Mouse (Mus musculus) kidney, embryonic 14.5 days (tissue): ENCODE measurements around the gene Bnip2. TPM values are rescaled to one million over a fixed set of nuclear protein-coding genes. Genes with fewer than 3 reads are reported as not detected.

Source experiments
- ATAC-seq: fragments of 200-750 bp; cut with Nextera tagmentation; 2 replicates; pipeline ENCODE4 v1.8.0; 2017; ENCODE audit warnings: moderate number of reproducible peaks, mild to moderate bottlenecking, moderate TSS enrichment, moderate library complexity; ENCODE audit not compliant: low FRiP score, low TSS enrichment
- H3K27ac ChIP-seq: fragments of 300-500 bp; sonication (generic); 2 replicates; pipeline ENCODE4 v1.5.1; 2014; ENCODE audit warnings: low read depth, mild to moderate bottlenecking, low read length, moderate library complexity, mixed read lengths
- H3K27me3 ChIP-seq: fragments of 300-500 bp; sonication (generic); 2 replicates; pipeline ENCODE4 v1.6.1; 2014; ENCODE audit warnings: mild to moderate bottlenecking, low read length; ENCODE audit not compliant: control insufficient read depth, insufficient read depth
- H3K36me3 ChIP-seq: fragments of 300-500 bp; sonication (generic); 2 replicates; pipeline ENCODE4 v1.6.1; 2014; ENCODE audit warnings: low read length, mixed read lengths; ENCODE audit not compliant: control insufficient read depth, insufficient read depth
- H3K4me1 ChIP-seq: fragments of 300-500 bp; sonication (generic); 2 replicates; pipeline ENCODE4 v1.6.1; 2014; ENCODE audit warnings: low read length, mixed read lengths; ENCODE audit not compliant: control insufficient read depth, insufficient read depth
- H3K4me2 ChIP-seq: fragments of 300-500 bp; sonication (generic); replicated peaks from 2 replicates; pipeline ENCODE4 v1.6.1; 2014; ENCODE audit warnings: low read depth, mild to moderate bottlenecking, low read length
- H3K4me3 ChIP-seq: fragments of 300-500 bp; sonication (generic); 2 replicates; pipeline ENCODE4 v1.5.1; 2014; ENCODE audit warnings: mild to moderate bottlenecking, low read length
- H3K9ac ChIP-seq: fragments of 300-500 bp; sonication (generic); 2 replicates; pipeline ENCODE4 v1.6.1; 2014; ENCODE audit warnings: low read depth, mild to moderate bottlenecking, low read length, moderate library complexity
- H3K9me3 ChIP-seq: fragments of 300-500 bp; sonication (generic); 2 replicates; pipeline ENCODE4 v1.6.1; 2016; ENCODE audit warnings: low read length; ENCODE audit not compliant: control insufficient read depth
- WGBS: fragments of 180-500 bp; shearing (Covaris S2); extraction: QIAGEN DNeasy Blood & Tissue Kit; methylation state at CpG from one replicate; pipeline ENCODE4 v1.1.7; 2014; 5-methylcytosine and 5-hydroxymethylcytosine counted together
- polyA plus RNA-seq: library from polyadenylated mRNA; unstranded; fragments of >200 nt; fragmentation: Nextera tagmentation; extraction: Ambion mirVana; gene quantifications from 2 replicates; pipeline ENCODE4 v1.2.1, GENCODE M21; 2014

Gene Bnip2
- polyA plus RNA-seq, 1 experiment from 2014 or later: 124 TPM

DNA sequence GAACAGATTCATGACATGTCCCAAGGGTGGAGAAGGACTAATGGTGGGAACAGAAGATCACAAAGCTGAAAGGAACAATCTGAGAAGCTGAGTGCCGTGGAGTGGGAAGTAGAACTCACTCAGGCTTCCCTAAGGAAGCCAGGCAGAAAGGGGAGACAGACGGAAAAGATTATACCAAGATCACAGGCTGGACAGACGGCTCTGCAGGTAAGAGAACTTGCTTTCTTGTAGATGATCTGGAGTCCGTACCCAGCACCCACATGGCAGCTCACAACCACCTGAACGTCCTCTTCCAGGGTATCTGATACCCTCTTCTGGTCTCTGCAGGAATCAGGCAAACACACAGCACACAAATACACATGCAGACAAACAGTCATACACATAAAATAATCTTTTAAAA lies 2.7 kb upstream of the Bnip2 start:
- ATAC-seq: no peak
- Histone ChIP-seq H3K4me2 (no peak overlapping the region), H3K36me3 (0 out of 2 replicates have a peak, but pooled peaks cover 5% of the 10 kb centered on the region), H3K9ac (no peak overlapping the region), H3K4me1 (peaks cover 6% of the 10 kb centered on the region; the same call in 1 of the 2 replicates), H3K27me3 (no peaks in the 10 kb centered on the region), H3K4me3 (no peak overlapping the region), H3K9me3 (no peaks in the 10 kb centered on the region), H3K27ac (no peak overlapping the region)
- WGBS: 86% methylated on average over 5 of the region's 5 CpGs

DNA sequence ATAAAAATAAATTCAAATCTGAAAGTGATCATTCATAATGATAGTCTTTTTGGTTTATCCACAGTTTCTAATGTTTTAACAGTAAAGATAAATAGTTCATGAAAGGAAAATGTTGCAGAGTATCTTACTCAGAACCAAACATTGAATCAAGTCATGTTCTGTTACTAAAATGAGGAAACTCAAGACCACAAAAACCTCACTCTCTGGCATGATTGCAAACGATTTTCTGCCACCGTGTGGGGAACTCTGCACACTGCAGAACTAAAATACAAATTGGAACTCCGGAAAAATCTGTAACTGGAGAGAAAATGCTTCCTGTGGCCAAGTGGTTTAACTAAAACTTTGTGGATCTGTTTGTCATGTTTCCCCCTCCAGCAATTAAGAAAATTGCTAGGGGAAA lies 1.7 kb upstream of the Bnip2 start:
- Histone ChIP-seq H3K9ac (no peak overlapping the region), H3K36me3 (peaks cover 11% of the 10 kb centered on the region; the same call in 1 of the 2 replicates), H3K9me3 (no peaks in the 10 kb centered on the region), H3K4me1 (peaks cover 13% of the 10 kb centered on the region), H3K4me3 (no peak overlapping the region), H3K4me2 (no peak overlapping the region), H3K27ac (no peak overlapping the region), H3K27me3 (no peaks in the 10 kb centered on the region)
- ATAC-seq: no peak
- under 1% methylated on average over 3 of the region's 3 CpGs for WGBS

GRCm38 (mm10) chr9:69988706-69989302 lies 462 bp upstream of the Bnip2 start:
- Histone ChIP-seq H3K4me2 (peak overlapping the region; percentile 56), H3K27ac (no peak overlapping the region; the same call in 1 of the 2 replicates), H3K9ac (peak overlapping the region; percentile 97; the same call in 1 of the 2 replicates), H3K27me3 (no peaks in the 10 kb centered on the region), H3K4me3 (peak overlapping the region; percentile 95), H3K4me1 (peaks cover 13% of the 10 kb centered on the region), H3K9me3 (no peaks in the 10 kb centered on the region), H3K36me3 (peaks cover 11% of the 10 kb centered on the region; the same call in 1 of the 2 replicates)
- WGBS: 39% methylated on average over 16 of the region's 16 CpGs
- 0 out of 2 replicates have a peak, but pooled peaks have one; percentile 10 for ATAC-seq

DNA sequence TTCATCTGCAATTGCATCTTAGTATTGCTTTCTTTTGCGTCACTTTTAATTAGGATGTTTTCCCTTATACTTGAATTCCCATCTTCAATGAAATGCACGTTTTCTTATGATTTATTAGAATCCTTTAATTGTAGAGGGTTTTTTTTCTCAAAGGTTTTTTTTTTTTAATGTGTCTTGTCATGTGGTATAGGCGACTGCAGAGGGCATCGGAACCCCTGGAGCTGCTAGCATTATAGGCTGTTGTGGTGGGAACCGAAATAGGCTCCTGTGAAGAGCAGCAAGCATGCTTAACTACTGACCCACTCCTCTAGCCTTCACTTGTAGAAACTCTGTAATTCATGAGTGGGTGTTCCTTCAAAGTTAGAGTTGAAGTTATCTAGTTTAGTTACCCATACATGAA lies 1.1 kb downstream of the Bnip2 start:
- 15% methylated on average over 5 of the region's 5 CpGs for whole genome bisulfite sequencing
- H3K9me3 ChIP-seq: no peaks in the 10 kb centered on the region
- no peak for ATAC-seq

GRCm38 (mm10) chr9:69992841-69993277 lies 3.6 kb downstream of the Bnip2 start:
- Histone ChIP-seq H3K27ac (no peak overlapping the region), H3K4me3 (no peak overlapping the region), H3K9ac (no peak overlapping the region), H3K4me2 (no peak overlapping the region), H3K9me3 (no peaks in the 10 kb centered on the region), H3K36me3 (peaks cover 40% of the 10 kb centered on the region), H3K27me3 (no peaks in the 10 kb centered on the region), H3K4me1 (peaks cover 13% of the 10 kb centered on the region)
- no peak for ATAC-seq
- WGBS: 71% methylated on average over 5 of the region's 5 CpGs

More for the DNA sequence above, 1.1 kb downstream of the Bnip2 start:
- peaks cover 19% of the 10 kb centered on the region for H3K36me3 ChIP-seq
- H3K4me1 ChIP-seq: peaks cover 13% of the 10 kb centered on the region
- no peak overlapping the region for H3K27ac ChIP-seq
- peak overlapping the region; percentile 56 for H3K4me2 ChIP-seq
- H3K9ac ChIP-seq: peak overlapping the region; percentile 97
- H3K4me3 ChIP-seq: peak overlapping the region; percentile 95
- no peaks in the 10 kb centered on the region for H3K27me3 ChIP-seq

GRCm38 (mm10) chr9:69993479-69993878 lies 4.2 kb downstream of the Bnip2 start:
- no peaks in the 10 kb centered on the region for H3K9me3 ChIP-seq
- H3K36me3 ChIP-seq: peaks cover 46% of the 10 kb centered on the region
- peaks cover 13% of the 10 kb centered on the region for H3K4me1 ChIP-seq
- no peak overlapping the region for H3K4me2 ChIP-seq
- no peak overlapping the region for H3K27ac ChIP-seq
- no peak for ATAC-seq
- WGBS: 86% methylated on average over 1 of the region's 1 CpGs
- no peak overlapping the region for H3K9ac ChIP-seq
- no peak overlapping the region for H3K4me3 ChIP-seq
- no peaks in the 10 kb centered on the region for H3K27me3 ChIP-seq

DNA sequence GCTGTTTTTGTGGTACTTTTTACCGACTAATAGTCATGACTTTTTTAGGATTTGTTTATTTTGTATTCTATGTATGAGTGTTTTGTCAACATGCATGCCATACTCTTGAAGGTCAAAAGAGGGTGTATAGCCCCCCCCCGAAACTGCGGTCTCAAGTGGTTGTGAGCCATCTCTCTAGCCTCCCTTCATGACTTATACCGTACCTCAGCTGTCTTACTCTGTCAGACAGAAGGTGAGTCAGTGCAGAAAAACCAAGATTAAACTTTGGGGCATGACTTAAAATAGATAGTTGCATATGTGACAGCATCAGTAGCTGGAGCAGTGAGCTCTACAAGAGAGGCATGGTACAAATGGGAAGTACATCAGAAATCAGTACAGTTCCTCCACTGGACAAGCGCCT lies 5.3 kb downstream of the Bnip2 start:
- Histone ChIP-seq H3K9me3 (no peaks in the 10 kb centered on the region), H3K27ac (no peak overlapping the region), H3K9ac (no peak overlapping the region), H3K27me3 (no peaks in the 10 kb centered on the region), H3K4me1 (peaks cover 13% of the 10 kb centered on the region), H3K4me3 (no peak overlapping the region), H3K36me3 (peaks cover 57% of the 10 kb centered on the region), H3K4me2 (no peak overlapping the region)
- 92% methylated on average over 5 of the region's 5 CpGs for WGBS
- no peak for ATAC-seq

DNA sequence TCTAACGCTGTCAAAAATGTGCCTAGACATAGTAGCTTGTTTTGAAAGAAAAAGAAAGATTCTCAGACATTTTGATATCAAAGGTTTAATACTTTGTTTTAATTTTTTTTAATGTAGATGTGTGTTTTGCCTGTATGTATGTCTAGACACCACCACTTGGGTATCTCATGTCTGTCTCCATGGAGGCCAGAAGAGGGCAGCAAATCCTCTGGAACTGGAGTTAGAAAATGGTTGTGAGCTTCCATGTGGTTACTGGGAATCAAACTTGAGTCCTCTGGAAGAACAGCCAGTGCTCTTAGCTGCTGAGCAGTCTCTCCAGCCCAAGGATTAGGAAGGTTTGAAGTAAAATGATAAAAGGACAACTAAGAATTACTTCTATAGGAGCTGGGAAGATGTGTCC lies 10.1 kb downstream of the Bnip2 start:
- no peak overlapping the region for H3K9ac ChIP-seq
- no peak overlapping the region for H3K4me3 ChIP-seq
- no peak overlapping the region for H3K4me2 ChIP-seq
- 84% methylated on average over 1 of the region's 1 CpGs for WGBS
- H3K9me3 ChIP-seq: no peaks in the 10 kb centered on the region
- no peaks in the 10 kb centered on the region for H3K4me1 ChIP-seq
- no peaks in the 10 kb centered on the region for H3K27me3 ChIP-seq
- H3K27ac ChIP-seq: no peak overlapping the region
- ATAC-seq: no peak
- H3K36me3 ChIP-seq: peaks cover 94% of the 10 kb centered on the region

GRCm38 (mm10) chr9:70003516-70003915 lies 14.2 kb downstream of the Bnip2 start:
- ATAC-seq: no peak
- Histone ChIP-seq H3K9ac (no peak overlapping the region), H3K27ac (no peak overlapping the region), H3K4me1 (no peaks in the 10 kb centered on the region), H3K9me3 (no peaks in the 10 kb centered on the region), H3K4me2 (no peak overlapping the region), H3K27me3 (no peaks in the 10 kb centered on the region), H3K4me3 (no peak overlapping the region), H3K36me3 (peaks cover 87% of the 10 kb centered on the region)
- 89% methylated on average over 10 of the region's 10 CpGs for WGBS
